In the genomic region with DNA sequence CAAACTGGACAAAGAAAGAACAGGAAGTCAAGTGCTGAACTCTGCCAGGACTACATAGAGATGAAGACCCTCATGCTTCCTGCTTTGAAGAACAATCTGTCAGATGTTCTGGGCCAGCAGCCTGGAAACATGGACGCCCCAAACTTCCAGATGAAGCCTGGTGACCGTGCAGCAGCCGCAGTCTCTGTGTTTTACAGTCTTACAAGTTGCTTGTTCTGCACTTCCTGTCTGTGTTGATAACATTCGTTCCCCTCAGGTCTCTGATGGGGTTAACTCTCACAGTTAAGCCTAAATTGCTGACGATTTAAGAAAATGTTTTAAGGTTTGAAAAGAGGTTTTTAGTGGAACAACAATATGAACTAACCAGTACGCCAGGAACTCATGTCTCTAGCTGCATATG, we compare ENCODE assay signal across 9 mouse cellular contexts. TPM values are rescaled to one million over a fixed set of nuclear protein-coding genes. Genes with fewer than 3 reads are reported as not detected.
"Had no signal": no experiment of that assay in that cellular context is flagged by ENCODE, and none has a peak within 500 bp of the region (broad histone marks: within the 10 kb centered on the region; RNA-seq: fewer than 3 reads in every experiment).

No protein-coding gene starts in this region.

RNA-seq across cellular contexts. Expression of gene H2-Q2, which starts 10.5 kb away (rescaled TPM):
- total RNA-seq: megakaryocyte progenitor cell, adult 5-6 weeks; monocyte, adult 5-6 weeks; neutrophil, adult 5-6 weeks had no signal
- polyA plus RNA-seq: macrophage had no signal

RNA-seq across cellular contexts. Expression of gene H2-Q1, which starts 11.3 kb away (rescaled TPM):
- total RNA-seq: megakaryocyte progenitor cell, adult 5-6 weeks had no signal
- polyA plus RNA-seq: macrophage; midbrain, embryonic 11.5 days; neural tube, embryonic 14.5 days; spleen, adult 2 months; stomach, postnatal 0 days; testis, adult 2 months had no signal
